Mouse (Mus musculus) G1E (cell line): ENCODE measurements around the gene Rgs8. TPM values are rescaled to one million over a fixed set of nuclear protein-coding genes. Genes with fewer than 3 reads are reported as not detected.

Source experiments
- ATAC-seq: 2 replicates; pipeline ENCODE4 v1.8.0; 2016; ENCODE audit warnings: mild to moderate bottlenecking; ENCODE audit not compliant: insufficient number of reproducible peaks, poor library complexity, low FRiP score, severe bottlenecking; ENCODE audit errors: extremely low read depth
- DNase-seq: peaks from one replicate; pipeline ENCODE4 v3.0.0; 2012; ENCODE audit warnings: low spot score
- H3K27me3 ChIP-seq: 2 replicates; pipeline ENCODE4 v1.6.1; 2012; ENCODE audit warnings: mild to moderate bottlenecking, low read length, inconsistent platforms; ENCODE audit not compliant: insufficient read depth
- H3K36me3 ChIP-seq: replicated peaks from 2 replicates; pipeline ENCODE3; 2012; ENCODE audit warnings: mild to moderate bottlenecking, inconsistent platforms
- H3K4me1 ChIP-seq: 2 replicates; pipeline ENCODE4 v1.6.1; 2012; ENCODE audit warnings: low read depth, low read length, inconsistent platforms, mixed read lengths; ENCODE audit not compliant: insufficient read depth
- H3K4me3 ChIP-seq: 2 replicates; pipeline ENCODE4 v1.5.1; 2012; ENCODE audit warnings: low read depth, mild to moderate bottlenecking, inconsistent platforms, low read length, moderate library complexity, mixed read lengths
- H3K9me3 ChIP-seq: replicated peaks from 2 replicates; pipeline ENCODE4 v1.6.1; 2012; ENCODE audit warnings: inconsistent platforms
- CTCF ChIP-seq: IDR thresholded peaks from 2 replicates; pipeline ENCODE4 v1.5.1; 2012; ENCODE audit warnings: low read depth, low read length, inconsistent platforms, mixed read lengths
- GATA1 ChIP-seq: IDR thresholded peaks from 2 replicates; pipeline ENCODE4 v1.6.1; 2012; ENCODE audit warnings: borderline replicate concordance, low read length, inconsistent platforms, mixed read lengths
- GATA2 ChIP-seq: IDR thresholded peaks from 2 replicates; pipeline ENCODE4 v1.6.1; 2012; ENCODE audit warnings: low read depth, low read length, inconsistent platforms, borderline replicate concordance
- POLR2AphosphoS5 ChIP-seq: IDR thresholded peaks from 2 replicates; pipeline ENCODE4 v1.6.1; 2012; ENCODE audit warnings: low read depth, low read length, inconsistent platforms; ENCODE audit not compliant: insufficient replicate concordance
- TAL1 ChIP-seq: conservative IDR thresholded peaks from 2 replicates; pipeline ENCODE4 v1.6.1; 2012; ENCODE audit warnings: low read depth, low read length, inconsistent platforms, mixed read lengths
- polyA plus RNA-seq: library from polyadenylated mRNA; stranded (reverse); fragments of >175 nt; gene quantifications from 2 replicates; pipeline ENCODE4 v1.2.3, GENCODE M21; 2012
- total RNA-seq, 2 experiments: library from RNA; stranded (forward) in 1 of 2; stranded (reverse) in 1 of 2; fragments of 200-1000 nt in 1 of 2; fragments of >200 nt in 1 of 2; fragmentation: Nextera tagmentation in 1 of 2; gene quantifications; 2 replicates each; pipeline ENCODE4 v1.2.3; 2014 to 2017

Gene Rgs8
- total and polyA plus RNA-seq, 3 experiments, result 0.16 TPM; not detected in 2

DNA sequence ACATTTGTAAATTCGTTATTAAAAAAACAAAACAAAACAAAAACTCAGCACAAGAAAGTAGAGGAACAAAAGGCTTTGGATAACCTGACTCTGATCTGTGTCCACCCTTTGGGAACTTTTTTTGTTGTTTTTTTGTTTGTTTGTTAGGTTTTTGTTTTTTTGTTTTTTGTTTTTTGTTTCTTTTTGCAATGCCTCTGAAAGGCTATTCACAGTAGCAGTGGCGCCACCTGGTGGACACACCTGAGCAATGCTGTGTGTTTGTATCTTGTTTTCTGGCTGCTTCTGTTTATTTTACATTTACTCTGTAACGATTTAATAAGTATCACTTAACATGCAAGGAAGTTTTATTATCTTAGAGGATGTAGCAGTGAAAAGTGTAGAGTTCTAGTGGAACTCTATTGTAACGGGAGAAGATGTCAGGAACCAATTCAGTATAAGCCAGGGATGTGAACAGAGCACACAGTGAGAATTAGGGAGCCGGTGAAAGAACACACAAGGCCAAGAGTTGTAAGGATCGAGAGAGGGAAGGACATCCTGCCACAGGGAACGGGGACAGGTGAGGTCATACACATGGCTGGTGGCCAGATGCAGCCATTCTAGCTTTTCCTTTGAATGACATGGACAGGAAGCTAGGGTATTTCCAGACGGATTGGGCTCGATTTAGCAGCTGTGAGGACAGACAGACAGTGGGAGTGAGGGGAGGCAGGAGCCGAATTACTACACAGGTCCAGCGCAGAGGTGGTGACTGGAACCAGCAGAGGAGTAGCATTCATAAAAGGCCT, 89.7 kb downstream of the Rgs8 start:
- no peak for TF ChIP-seq GATA2
- no peak for TF ChIP-seq TAL1
- peak; percentile 72 for TF ChIP-seq CTCF
- no peak for TF ChIP-seq GATA1
- ATAC-seq (no peak), DNase-seq (peak; percentile 39)
- H3K27me3 ChIP-seq, result peaks cover 19% of the 10 kb centered on the region; the same call in 1 of the 2 replicates
- H3K4me1 ChIP-seq, result peaks cover 12% of the 10 kb centered on the region; the same call in 1 of the 2 replicates
- H3K36me3 ChIP-seq, result no peaks in the 10 kb centered on the region
- H3K9me3 ChIP-seq, result no peaks in the 10 kb centered on the region
- no peak overlapping the region for H3K4me3 ChIP-seq

DNA sequence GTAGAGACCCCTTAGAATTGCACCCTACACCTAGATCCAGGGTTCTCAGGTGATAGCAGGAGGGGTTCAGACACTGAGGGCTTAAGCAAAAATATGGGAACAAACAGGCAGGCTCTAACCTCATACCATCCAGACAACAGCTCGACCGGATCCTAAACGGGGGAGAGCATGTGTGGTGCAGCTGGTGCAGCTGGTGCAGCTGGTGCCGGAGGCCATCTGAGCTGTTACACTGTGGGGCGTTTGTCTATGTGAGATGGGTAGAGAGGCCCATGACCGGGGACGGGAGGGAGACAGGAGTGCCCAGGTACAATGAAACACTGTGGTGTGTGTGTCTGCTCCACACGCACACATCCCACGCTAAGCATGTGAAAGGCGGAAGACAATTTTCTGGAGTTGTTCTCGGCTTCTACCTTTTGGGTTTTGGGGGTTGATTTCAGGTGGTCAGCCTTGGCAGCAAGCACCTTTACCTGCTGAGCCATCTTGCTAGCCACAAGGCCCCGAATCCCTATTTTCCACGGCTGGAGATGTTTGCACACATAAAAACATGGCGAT, 93.4 kb downstream of the Rgs8 start:
- DNase-seq (no peak), ATAC-seq (no peak)
- Histone ChIP-seq H3K27me3 (peaks cover 10% of the 10 kb centered on the region; the same call in 1 of the 2 replicates), H3K9me3 (no peaks in the 10 kb centered on the region), H3K36me3 (no peaks in the 10 kb centered on the region), H3K4me1 (peaks cover 40% of the 10 kb centered on the region), H3K4me3 (no peak overlapping the region)
- TF ChIP-seq GATA1 (no peak), TAL1 (no peak), POLR2AphosphoS5 (no peak), GATA2 (no peak)

DNA sequence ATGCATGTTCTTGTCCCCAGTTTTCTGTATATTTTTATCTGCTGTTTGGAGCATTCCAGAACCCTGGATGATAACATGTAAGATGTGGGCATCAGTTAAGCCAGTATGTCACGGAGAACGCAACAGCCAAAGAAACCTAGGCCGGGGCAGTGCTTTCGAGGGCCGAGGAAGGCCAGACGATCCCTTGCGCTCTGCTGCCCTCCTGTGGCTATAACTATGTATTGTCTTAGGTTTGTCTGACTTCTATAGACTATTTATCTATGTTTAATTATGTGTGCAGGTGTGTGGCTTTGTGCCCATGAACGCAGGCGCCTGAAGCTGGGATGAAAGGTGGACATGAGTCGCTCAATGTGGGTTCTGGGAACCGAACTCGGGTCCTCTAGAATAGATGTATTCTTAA, 93.9 kb downstream of the Rgs8 start:
- DNase-seq, result peak; percentile 34
- H3K36me3 ChIP-seq, result no peaks in the 10 kb centered on the region
- peaks cover 10% of the 10 kb centered on the region; the same call in 1 of the 2 replicates for H3K27me3 ChIP-seq
- TF ChIP-seq CTCF (peak; percentile 56), TAL1 (no peak), POLR2AphosphoS5 (no peak), GATA1 (no peak), GATA2 (no peak)
- no peaks in the 10 kb centered on the region for H3K9me3 ChIP-seq
- peaks cover 45% of the 10 kb centered on the region for H3K4me1 ChIP-seq
- no peak overlapping the region for H3K4me3 ChIP-seq
- ATAC-seq, result 0 out of 2 replicates have a peak, but pooled peaks have one; percentile 9

DNA sequence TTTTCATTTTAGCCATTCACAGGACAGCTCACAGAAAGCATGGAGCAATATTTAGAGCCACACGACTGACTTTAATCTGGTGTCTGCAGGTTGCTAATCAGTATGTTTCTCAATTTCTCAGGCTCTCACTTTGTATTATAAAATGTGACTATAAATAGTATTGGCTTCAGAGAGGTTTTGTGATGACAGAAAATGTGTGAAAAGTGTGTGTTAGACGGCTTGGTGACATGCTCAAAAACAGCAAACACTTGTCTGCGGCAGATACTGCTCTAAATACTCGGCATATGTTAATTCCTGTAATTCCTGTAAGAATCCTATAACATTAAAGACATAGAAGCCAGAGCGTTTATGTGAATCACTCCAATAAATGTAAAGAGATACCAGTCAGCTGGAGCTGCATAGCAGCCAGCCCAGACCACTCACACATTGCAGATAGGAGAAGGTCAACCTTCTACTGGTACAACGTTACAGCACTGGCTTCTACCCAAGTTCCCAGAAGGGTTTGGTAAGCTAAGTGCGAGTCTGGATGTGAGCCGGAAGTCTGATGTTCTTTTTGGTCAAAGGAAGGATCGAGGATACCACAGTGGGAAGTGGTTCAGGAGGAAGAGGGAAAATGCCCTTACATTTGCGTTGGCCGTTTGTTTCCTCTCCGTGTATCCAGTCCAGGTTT, 95.2 kb downstream of the Rgs8 start:
- ATAC-seq (no peak), DNase-seq (no peak)
- Histone ChIP-seq H3K4me1 (peaks cover 49% of the 10 kb centered on the region), H3K9me3 (no peaks in the 10 kb centered on the region), H3K4me3 (no peak overlapping the region), H3K36me3 (no peaks in the 10 kb centered on the region), H3K27me3 (peaks cover 10% of the 10 kb centered on the region; the same call in 1 of the 2 replicates)
- no peak for TF ChIP-seq GATA1
- TF ChIP-seq TAL1, result no peak
- no peak for TF ChIP-seq POLR2AphosphoS5
- no peak for TF ChIP-seq GATA2
- no peak for TF ChIP-seq CTCF

DNA sequence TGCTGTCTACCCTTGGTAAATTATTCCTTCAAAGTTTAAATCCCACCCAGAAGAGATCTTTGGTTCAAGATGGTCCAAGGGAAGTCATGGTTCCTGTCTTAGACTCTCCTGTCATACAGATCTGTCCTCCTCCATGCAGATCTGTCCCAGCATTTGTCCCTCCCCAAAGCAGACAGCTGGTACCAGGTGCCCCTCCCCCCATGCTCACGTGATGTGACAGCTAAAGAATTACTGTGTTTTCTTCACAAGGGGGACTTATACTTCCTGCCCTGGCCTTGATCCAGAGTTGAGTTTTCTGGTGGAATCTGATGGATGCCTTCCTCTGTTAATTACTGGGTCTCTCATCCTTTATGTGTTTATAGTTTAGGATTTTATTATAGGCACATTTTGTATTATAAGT, 95.7 kb downstream of the Rgs8 start:
- no peak for DNase-seq
- H3K4me1 ChIP-seq, result peaks cover 50% of the 10 kb centered on the region
- H3K27me3 ChIP-seq, result peaks cover 8% of the 10 kb centered on the region; the same call in 1 of the 2 replicates
- no peaks in the 10 kb centered on the region for H3K9me3 ChIP-seq
- H3K36me3 ChIP-seq, result peaks cover 1% of the 10 kb centered on the region
- no peak; the same call in 1 of the 2 replicates for ATAC-seq
- H3K4me3 ChIP-seq, result no peak overlapping the region
- TF ChIP-seq GATA2, result no peak

GRCm38 (mm10) chr1:153749211-153749801, 96.5 kb downstream of the Rgs8 start, which contains the start of gene Rnasel:
Gene Rnasel, plus strand, starts transcription at chr1:153749426.
- DNase-seq (peak; percentile 42), ATAC-seq (peak; percentile 41)
- Histone ChIP-seq H3K4me1 (peaks cover 58% of the 10 kb centered on the region), H3K9me3 (no peaks in the 10 kb centered on the region), H3K36me3 (peaks cover 9% of the 10 kb centered on the region), H3K27me3 (0 out of 2 replicates have a peak, but pooled peaks cover 4% of the 10 kb centered on the region), H3K4me3 (peak within 1 kb of the TSS; percentile 61)
- TF ChIP-seq CTCF (peak; percentile 69), GATA2 (no peak)

Other genes starting within 250 kb of the Rgs8 start
- gene Shcbp1l, start 227.9 kb upstream of the Rgs8 start, total RNA-seq (2014; fragmentation: Nextera tagmentation), result 26.2 and 36.0 TPM in 2 replicates
- 7.7 and 9.1 TPM in 2 replicates for gene Shcbp1l, start 227.9 kb upstream of the Rgs8 start, total RNA-seq (2017)
- 5.0 and 5.6 TPM in 2 replicates for gene Shcbp1l, start 227.9 kb upstream of the Rgs8 start, polyA plus RNA-seq
- gene Dhx9, start 165.4 kb upstream of the Rgs8 start, total RNA-seq (2014; fragmentation: Nextera tagmentation), result 259 and 263 TPM in 2 replicates
- 143 and 170 TPM in 2 replicates for gene Dhx9, start 165.4 kb upstream of the Rgs8 start, total RNA-seq (2017)
- gene Dhx9, start 165.4 kb upstream of the Rgs8 start, polyA plus RNA-seq, result 24.4 and 42.7 TPM in 2 replicates
- 110 and 111 TPM in 2 replicates for gene Npl, start 103.0 kb upstream of the Rgs8 start, total RNA-seq (2014; fragmentation: Nextera tagmentation)
- 376 and 391 TPM in 2 replicates for gene Npl, start 103.0 kb upstream of the Rgs8 start, total RNA-seq (2017)
- gene Npl, start 103.0 kb upstream of the Rgs8 start, polyA plus RNA-seq, result 7.2 TPM in 2 replicates
- gene Rgs16, start 87.3 kb downstream of the Rgs8 start, total RNA-seq (2014; fragmentation: Nextera tagmentation), result not detected in 2 replicates
- not detected in 2 replicates for gene Rgs16, start 87.3 kb downstream of the Rgs8 start, total RNA-seq (2017)
- not detected in 2 replicates for gene Rgs16, start 87.3 kb downstream of the Rgs8 start, polyA plus RNA-seq
- gene Rnasel, start 96.4 kb downstream of the Rgs8 start, total RNA-seq (2014; fragmentation: Nextera tagmentation), result 99.4 and 144 TPM in 2 replicates
- gene Rnasel, start 96.4 kb downstream of the Rgs8 start, total RNA-seq (2017), result 113 and 118 TPM in 2 replicates
- 4.6 and 4.8 TPM in 2 replicates for gene Rnasel, start 96.4 kb downstream of the Rgs8 start, polyA plus RNA-seq
- not detected in 2 replicates for gene Rgsl1, start 191.1 kb downstream of the Rgs8 start, total RNA-seq (2014; fragmentation: Nextera tagmentation)
- gene Rgsl1, start 191.1 kb downstream of the Rgs8 start, total RNA-seq (2017), result 0.06 and 0.16 TPM in 2 replicates
- gene Rgsl1, start 191.1 kb downstream of the Rgs8 start, polyA plus RNA-seq, result not detected in 2 replicates
- 0.30 TPM in 1 of 2 replicates, not detected in the other for gene Teddm1b, start 221.3 kb downstream of the Rgs8 start, total RNA-seq (2014; fragmentation: Nextera tagmentation)
- gene Teddm1b, start 221.3 kb downstream of the Rgs8 start, total RNA-seq (2017), result 0.05 TPM in 1 of 2 replicates, not detected in the other
- gene Teddm1b, start 221.3 kb downstream of the Rgs8 start, polyA plus RNA-seq, result not detected in 2 replicates
- gene Teddm1a, start 238.7 kb downstream of the Rgs8 start, total RNA-seq (2014; fragmentation: Nextera tagmentation), result not detected in 2 replicates
- 0.16 and 0.35 TPM in 2 replicates for gene Teddm1a, start 238.7 kb downstream of the Rgs8 start, total RNA-seq (2017)
- not detected in 2 replicates for gene Teddm1a, start 238.7 kb downstream of the Rgs8 start, polyA plus RNA-seq
- 143 and 151 TPM in 2 replicates for gene Glul, start 246.9 kb downstream of the Rgs8 start, total RNA-seq (2014; fragmentation: Nextera tagmentation)
- 151 and 157 TPM in 2 replicates for gene Glul, start 246.9 kb downstream of the Rgs8 start, total RNA-seq (2017)
- gene Glul, start 246.9 kb downstream of the Rgs8 start, polyA plus RNA-seq, result 54.0 and 70.2 TPM in 2 replicates
- 0.75 TPM in 1 of 2 replicates, not detected in the other for gene Teddm2, start 247.2 kb downstream of the Rgs8 start, total RNA-seq (2014; fragmentation: Nextera tagmentation)
- gene Teddm2, start 247.2 kb downstream of the Rgs8 start, total RNA-seq (2017), result 0.06 and 0.44 TPM in 2 replicates
- 0.15 and 0.18 TPM in 2 replicates for gene Teddm2, start 247.2 kb downstream of the Rgs8 start, polyA plus RNA-seq